Comparison of ENCODE assay signal across 9 mouse cellular contexts in the genomic region with DNA sequence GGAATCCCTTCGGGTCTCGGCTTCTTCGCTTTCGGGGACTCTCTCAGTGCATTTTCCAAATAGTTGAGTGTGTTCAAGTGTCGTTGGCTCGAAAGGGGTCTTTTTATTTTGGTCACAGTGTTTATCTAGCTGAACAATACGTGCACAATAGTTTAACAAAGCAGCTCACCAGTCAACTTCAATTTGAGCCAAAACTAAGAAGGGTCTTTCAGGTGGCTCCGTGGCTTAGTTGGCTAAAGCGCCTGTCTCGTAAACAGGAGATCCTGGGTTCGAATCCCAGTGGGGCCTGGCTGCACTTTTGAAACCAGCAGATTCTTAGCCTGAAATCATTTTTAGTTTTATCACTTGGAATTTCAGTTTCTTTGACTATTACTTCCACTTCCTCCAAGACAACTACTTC. TPM values are rescaled to one million over a fixed set of nuclear protein-coding genes. Genes with fewer than 3 reads are reported as not detected.
A peak's percentile ranks its signal among the peaks of the same experiment; 100 is the strongest.
DNase-seq lines count a peak whose midpoint lies in the region; ATAC-seq and TF ChIP-seq lines count a peak whose summit lies in the region.
"Had no signal": no experiment of that assay in that cellular context is flagged by ENCODE, and none has a peak within 500 bp of the region (broad histone marks: within the 10 kb centered on the region; RNA-seq: fewer than 3 reads in every experiment).

No protein-coding gene starts in this region.

- no peak overlapping the region for H3K27ac ChIP-seq in hindbrain, embryonic 13.5 days
- no peak overlapping the region for H3K27ac ChIP-seq in midbrain, embryonic 11.5 days (ENCODE audit: low read depth, low read length)
- H3K27ac ChIP-seq in kidney, adult 2 months (ENCODE audit: insufficient read depth, low read depth, low read length): no peak overlapping the region
- H3K27ac ChIP-seq: macrophage had no signal

- ATAC-seq in frontal cortex, adult (ENCODE audit: low TSS enrichment): peak; percentile 39
- ATAC-seq in hindbrain, embryonic 13.5 days (ENCODE audit: low FRiP score): no peak
- ATAC-seq in midbrain, embryonic 11.5 days (ENCODE audit: low FRiP score): no peak

- peaks cover 12% of the 10 kb centered on the region for H3K4me1 ChIP-seq in hindbrain, embryonic 13.5 days (replicated peaks)
- no peaks in the 10 kb centered on the region for H3K4me1 ChIP-seq in midbrain, embryonic 11.5 days (ENCODE audit: control insufficient read depth, insufficient read depth, low read length)
- H3K4me1 ChIP-seq in kidney, adult 2 months (ENCODE audit: control insufficient read depth, insufficient read depth, low read length): no peaks in the 10 kb centered on the region

- H3K27me3 ChIP-seq in hindbrain, embryonic 13.5 days: peaks cover 36% of the 10 kb centered on the region
- no peaks in the 10 kb centered on the region for H3K27me3 ChIP-seq in midbrain, embryonic 11.5 days (ENCODE audit: control insufficient read depth, insufficient read depth, low read length)
- H3K27me3 ChIP-seq in kidney, adult 2 months (replicated peaks; ENCODE audit: control insufficient read depth, insufficient read depth, low read length): no peaks in the 10 kb centered on the region

- DNase-seq in frontal cortex, postnatal 14 days (ENCODE audit: low spot score in 2 of 2): no peak
- peak; percentile 66 for DNase-seq in 3T3-L1 (ENCODE audit: low read depth, low spot score)
- peak; percentile 90 for DNase-seq in embryo, embryonic 10 days (ENCODE audit: low spot score)
- DNase-seq in midbrain, embryonic 11.5 days (ENCODE audit: low spot score, missing footprints): peak; percentile 100
- no peak for DNase-seq in T-cell, adult 2 months (ENCODE audit: low spot score)
- no peak for DNase-seq in kidney, adult 2 months

- no peaks in the 10 kb centered on the region for H3K36me3 ChIP-seq in hindbrain, embryonic 13.5 days
- H3K36me3 ChIP-seq in midbrain, embryonic 11.5 days (ENCODE audit: control insufficient read depth, insufficient read depth, low read length): no peaks in the 10 kb centered on the region
- no peaks in the 10 kb centered on the region for H3K36me3 ChIP-seq in kidney, adult 2 months (ENCODE audit: control insufficient read depth, insufficient read depth, low read length)

- TF ChIP-seq CTCF in kidney, adult 2 months (conservative IDR thresholded peaks at IDR 0.05; ENCODE audit: insufficient read depth, insufficient read length, low read depth, low read length): no peak

- H3K9me3 ChIP-seq in hindbrain, embryonic 13.5 days: no peaks in the 10 kb centered on the region
- H3K9me3 ChIP-seq in midbrain, embryonic 11.5 days (ENCODE audit: control insufficient read depth, low read length): no peaks in the 10 kb centered on the region

- peak overlapping the region; percentile 45 for H3K4me2 ChIP-seq in hindbrain, embryonic 13.5 days
- H3K4me2 ChIP-seq in midbrain, embryonic 11.5 days: peak overlapping the region; percentile 48

- TF ChIP-seq POLR2A in kidney, adult 2 months (IDR thresholded peaks at IDR 0.05; ENCODE audit: low read depth, low read length): no peak

- H3K4me3 ChIP-seq in hindbrain, embryonic 13.5 days: peak overlapping the region; percentile 37
- H3K4me3 ChIP-seq in midbrain, embryonic 11.5 days (ENCODE audit: low read depth, low read length): peak overlapping the region; percentile 43
- no peak overlapping the region for H3K4me3 ChIP-seq in kidney, adult 2 months (ENCODE audit: insufficient read depth, low read depth, low read length)

- H3K9ac ChIP-seq in hindbrain, embryonic 13.5 days: no peak overlapping the region
- peak overlapping the region; percentile 58 for H3K9ac ChIP-seq in midbrain, embryonic 11.5 days (ENCODE audit: low read length)

- 2% methylated on average over 11 of the region's 11 CpGs for WGBS in hindbrain, embryonic 13.5 days
- under 1% methylated on average over 11 of the region's 11 CpGs for WGBS in midbrain, embryonic 11.5 days
- 28% methylated on average over 11 of the region's 11 CpGs for WGBS in kidney, adult 2 months

RNA-seq across cellular contexts. Expression of a gene that starts 28.2 kb away (rescaled TPM):
- polyA plus RNA-seq in hindbrain, embryonic 13.5 days (2015; fragmentation: Nextera tagmentation; extraction: Ambion mirVana): not detected in 2 replicates
- not detected in 2 replicates for polyA plus RNA-seq in midbrain, embryonic 11.5 days (2014; fragmentation: Nextera tagmentation; extraction: Ambion mirVana)
- polyA plus RNA-seq in kidney, adult 2 months (2012; rRNA removed): not detected in 2 replicates
- polyA plus RNA-seq: macrophage had no signal

RNA-seq across cellular contexts. Expression of a gene that starts 47.6 kb away (rescaled TPM):
- polyA plus RNA-seq in hindbrain, embryonic 13.5 days (2015; fragmentation: Nextera tagmentation; extraction: Ambion mirVana): not detected in 2 replicates
- polyA plus RNA-seq in midbrain, embryonic 11.5 days (2014; fragmentation: Nextera tagmentation; extraction: Ambion mirVana): not detected in 2 replicates
- 24.6 and 28.9 TPM in 2 replicates for polyA plus RNA-seq in kidney, adult 2 months (2012; rRNA removed)
- polyA plus RNA-seq: macrophage had no signal

Comparison
In these comparisons a context has a peak if more than half of its experiments do, and no peak if none do; other contexts are left out.
1. DNase-seq: peak in 3T3-L1 (single experiment), embryo, embryonic 10 days (single experiment) and midbrain, embryonic 11.5 days (single experiment); none in frontal cortex, postnatal 14 days (0 of 2), T-cell, adult 2 months (single experiment) and kidney, adult 2 months (single experiment).
2. RNA of a gene that starts 47.6 kb away (polyA plus RNA-seq): 24.6 to 28.9 TPM in kidney, adult 2 months; not detected in hindbrain, embryonic 13.5 days and not detected in midbrain, embryonic 11.5 days; every median in the first group is over 10 times any median in the second.